Mouse (Mus musculus) olfactory bulb, adult 2 months (tissue): ENCODE results near the gene Por.

Experiments used
- CTCF ChIP-seq: fragments of 200-500 bp; IDR thresholded peaks from 2 replicates; pipeline ENCODE4 v1.5.1; 2012; ENCODE audit warnings: low read depth, mild to moderate bottlenecking, low read length, moderate library complexity; ENCODE audit not compliant: insufficient read depth
- POLR2A ChIP-seq: fragments of 200-500 bp; IDR thresholded peaks from 2 replicates; pipeline ENCODE4 v1.6.1; 2012; ENCODE audit warnings: mild to moderate bottlenecking, low read depth, low read length, moderate library complexity; ENCODE audit not compliant: insufficient read depth

DNA sequence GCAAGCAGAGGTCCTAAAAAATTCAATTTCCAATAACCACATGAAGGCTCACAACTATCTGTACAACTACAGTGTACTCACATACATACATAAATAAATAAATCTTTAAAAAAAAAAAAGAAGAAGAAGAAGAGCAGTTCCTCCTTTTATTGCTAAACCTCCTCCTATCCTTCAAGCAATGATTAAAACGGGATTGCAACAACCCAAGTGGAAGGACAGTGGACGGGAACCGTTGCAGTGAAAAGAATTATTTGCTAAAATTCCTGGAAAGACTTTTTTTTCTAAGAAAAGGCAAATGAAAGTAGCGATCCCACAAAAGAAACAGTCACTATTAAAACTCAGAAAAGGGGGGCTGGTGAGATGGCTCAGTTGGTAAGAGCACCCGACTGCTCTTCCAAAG is 2.9 kb upstream of the Por start:
- TF ChIP-seq CTCF (no peak), POLR2A (no peak)
